In genomic region chr6:111449054-111449783, GRCm38 (mm10) we compare ENCODE assay signal across 10 mouse cellular contexts.
DNase-seq lines count a peak whose midpoint lies in the region; ATAC-seq lines count a peak whose summit lies in the region.
"Had no signal": no experiment of that assay in that cellular context is flagged by ENCODE, and none has a peak within 500 bp of the region (broad histone marks: within the 10 kb centered on the region; RNA-seq: fewer than 3 reads in every experiment).

No protein-coding gene starts in this region.

- no peak overlapping the region for H3K9ac ChIP-seq in hindbrain, embryonic 15.5 days
- H3K9ac ChIP-seq in midbrain, embryonic 14.5 days (replicated peaks; ENCODE audit: low read length), result no peak overlapping the region
- H3K9ac ChIP-seq: limb, embryonic 13.5 days had no signal

- DNase-seq in heart, postnatal 10 days, result peak; percentile 5 to 14
- DNase-seq in heart, postnatal 14 days, result no peak
- peak; percentile 30 for DNase-seq in brain, embryonic 18.5 days (ENCODE audit: low read depth, low spot score)
- peak; percentile 51 for DNase-seq in midbrain, embryonic 14.5 days
- DNase-seq in spleen, postnatal 10 days (ENCODE audit: low spot score in 2 of 2), result no peak
- DNase-seq: gastrocnemius, postnatal 25 days had no signal

- no peak overlapping the region for H3K4me2 ChIP-seq in hindbrain, embryonic 15.5 days
- H3K4me2 ChIP-seq in midbrain, embryonic 14.5 days (ENCODE audit: low read length), result no peak overlapping the region
- H3K4me2 ChIP-seq: limb, embryonic 13.5 days had no signal

- H3K4me3 ChIP-seq in hindbrain, embryonic 15.5 days, result no peak overlapping the region
- H3K4me3 ChIP-seq in midbrain, embryonic 14.5 days (replicated peaks; ENCODE audit: low read depth, low read length), result no peak overlapping the region
- H3K4me3 ChIP-seq: limb, embryonic 13.5 days had no signal

- 0 out of 2 replicates have a peak, but pooled peaks cover 5% of the 10 kb centered on the region for H3K4me1 ChIP-seq in hindbrain, embryonic 15.5 days (replicated peaks)
- H3K4me1 ChIP-seq in midbrain, embryonic 14.5 days (ENCODE audit: control insufficient read depth, insufficient read depth, low read length), result peaks cover 7% of the 10 kb centered on the region
- H3K4me1 ChIP-seq: limb, embryonic 13.5 days had no signal

- intact Hi-C loops in heart, postnatal 10 days (cut with DNase I), result no loop called here
- intact Hi-C loops in heart, postnatal 14 days (cut with DNase I), result no loop called here

- no peak overlapping the region for H3K27ac ChIP-seq in hindbrain, embryonic 15.5 days (replicated peaks)
- H3K27ac ChIP-seq in midbrain, embryonic 14.5 days (replicated peaks; ENCODE audit: low read depth, low read length), result no peak overlapping the region
- H3K27ac ChIP-seq: limb, embryonic 13.5 days had no signal

- no peaks in the 10 kb centered on the region for H3K9me3 ChIP-seq in hindbrain, embryonic 15.5 days
- H3K9me3 ChIP-seq in midbrain, embryonic 14.5 days (ENCODE audit: control insufficient read depth, low read length), result no peaks in the 10 kb centered on the region
- H3K9me3 ChIP-seq: limb, embryonic 13.5 days had no signal

- no peaks in the 10 kb centered on the region for H3K27me3 ChIP-seq in hindbrain, embryonic 15.5 days
- H3K27me3 ChIP-seq in midbrain, embryonic 14.5 days (ENCODE audit: control insufficient read depth, insufficient read depth, low read length), result no peaks in the 10 kb centered on the region
- H3K27me3 ChIP-seq: limb, embryonic 13.5 days had no signal

- no peaks in the 10 kb centered on the region for H3K36me3 ChIP-seq in hindbrain, embryonic 15.5 days
- H3K36me3 ChIP-seq in midbrain, embryonic 14.5 days (ENCODE audit: control insufficient read depth, insufficient read depth, low read length), result no peaks in the 10 kb centered on the region
- H3K36me3 ChIP-seq: limb, embryonic 13.5 days had no signal

- peak; percentile 79 for ATAC-seq in hindbrain, embryonic 15.5 days (ENCODE audit: low FRiP score, low read depth)
- ATAC-seq in midbrain, embryonic 14.5 days (ENCODE audit: low FRiP score, low TSS enrichment), result peak; percentile 37; the same call in 1 of the 2 replicates
- no peak for ATAC-seq in megakaryocyte, adult 5-6 weeks (ENCODE audit: poor library complexity, severe bottlenecking)
- ATAC-seq: intestine, embryonic 16.5 days had no signal

- 32% methylated on average over 3 of the region's 3 CpGs for WGBS in hindbrain, embryonic 15.5 days
- 28% methylated on average over 3 of the region's 3 CpGs for WGBS in midbrain, embryonic 14.5 days

Comparison
In these comparisons a context has a peak if more than half of its experiments do, and no peak if none do; other contexts are left out.
1. DNase-seq: peak in heart, postnatal 10 days (2 of 2), brain, embryonic 18.5 days (single experiment) and midbrain, embryonic 14.5 days (single experiment); none in heart, postnatal 14 days (0 of 2) and spleen, postnatal 10 days (0 of 2).